Mouse (Mus musculus) embryonic facial prominence, embryonic 15.5 days (tissue): ENCODE data around the gene Plekhs1. TPM values are rescaled to one million over a fixed set of nuclear protein-coding genes. Genes with fewer than 3 reads are reported as not detected.
"Not testable (repeated sequence)": the region's sequence is repeated elsewhere in the genome, so short reads cannot be mapped to it uniquely, and the experiment has no call there.

Experiments
- ATAC-seq: fragments of 200-750 bp; cut with Nextera tagmentation; 2 replicates; pipeline ENCODE4 v1.8.0; 2017; ENCODE audit warnings: low read depth, moderate TSS enrichment; ENCODE audit not compliant: insufficient number of reproducible peaks, low FRiP score, low TSS enrichment
- H3K27ac ChIP-seq: fragments of 300-500 bp; sonication (generic); replicated peaks from 2 replicates; pipeline ENCODE4 v1.5.1; 2015; ENCODE audit warnings: mild to moderate bottlenecking, inconsistent platforms
- H3K27me3 ChIP-seq: fragments of 300-500 bp; sonication (generic); 2 replicates; pipeline ENCODE4 v1.6.1; 2015; ENCODE audit warnings: inconsistent platforms
- H3K36me3 ChIP-seq: fragments of 300-500 bp; sonication (generic); 2 replicates; pipeline ENCODE4 v1.6.1; 2015; ENCODE audit warnings: mild to moderate bottlenecking, inconsistent platforms
- H3K4me1 ChIP-seq: fragments of 300-500 bp; sonication (generic); 2 replicates; pipeline ENCODE4 v1.6.1; 2015; ENCODE audit warnings: inconsistent platforms
- H3K4me2 ChIP-seq: fragments of 300-500 bp; sonication (generic); replicated peaks from 2 replicates; pipeline ENCODE4 v1.6.1; 2015; ENCODE audit warnings: mild to moderate bottlenecking, inconsistent platforms
- H3K4me3 ChIP-seq: fragments of 300-500 bp; sonication (generic); replicated peaks from 2 replicates; pipeline ENCODE4 v1.5.1; 2015; ENCODE audit warnings: mild to moderate bottlenecking, inconsistent platforms
- H3K9ac ChIP-seq: fragments of 300-500 bp; sonication (generic); 2 replicates; pipeline ENCODE4 v1.6.1; 2015; ENCODE audit warnings: inconsistent platforms
- H3K9me3 ChIP-seq: fragments of 300-500 bp; sonication (generic); replicated peaks from 2 replicates; pipeline ENCODE4 v1.6.1; 2016; ENCODE audit warnings: inconsistent platforms
- WGBS: fragments of 180-500 bp; shearing (Covaris S2); methylation state at CpG from one replicate; pipeline ENCODE4 v1.1.7; 2015; 5-methylcytosine and 5-hydroxymethylcytosine counted together
- polyA plus RNA-seq: library from polyadenylated mRNA; unstranded; fragments of >200 nt; fragmentation: Nextera tagmentation; extraction: Ambion mirVana; gene quantifications from 2 replicates; pipeline ENCODE4 v1.2.1, GENCODE M21; 2015

Gene Plekhs1
- polyA plus RNA-seq, 1 experiment from 2014 or later = 1.9 TPM

GRCm38 (mm10) chr19:56484630-56485375, 23.4 kb downstream of the Plekhs1 start:
- 56% methylated on average over 13 of the region's 13 CpGs for WGBS
- no peak for ATAC-seq
- no peaks in the 10 kb centered on the region for H3K9me3 ChIP-seq
- H3K27me3 ChIP-seq = no peaks in the 10 kb centered on the region
- no peaks in the 10 kb centered on the region for H3K36me3 ChIP-seq
- peaks cover 6% of the 10 kb centered on the region; the same call in 1 of the 2 replicates for H3K4me1 ChIP-seq
- H3K4me3 ChIP-seq = no peak overlapping the region
- no peak overlapping the region for H3K4me2 ChIP-seq
- H3K27ac ChIP-seq = no peak overlapping the region
- no peak overlapping the region for H3K9ac ChIP-seq

GRCm38 (mm10) chr19:56485376-56486271, 24.2 kb downstream of the Plekhs1 start:
- Histone ChIP-seq H3K4me1 (peaks cover 6% of the 10 kb centered on the region; the same call in 1 of the 2 replicates), H3K4me2 (no peak overlapping the region), H3K27me3 (no peaks in the 10 kb centered on the region), H3K9ac (no peak overlapping the region), H3K9me3 (no peaks in the 10 kb centered on the region), H3K4me3 (no peak overlapping the region), H3K36me3 (no peaks in the 10 kb centered on the region), H3K27ac (no peak overlapping the region)
- ATAC-seq = no peak
- WGBS = 60% methylated on average over 13 of the region's 13 CpGs

GRCm38 (mm10) chr19:56486926-56487325, 25.5 kb downstream of the Plekhs1 start:
- H3K4me2 ChIP-seq = no peak overlapping the region
- WGBS = 78% methylated on average over 7 of the region's 7 CpGs
- H3K9me3 ChIP-seq = no peaks in the 10 kb centered on the region
- no peak for ATAC-seq
- no peaks in the 10 kb centered on the region for H3K27me3 ChIP-seq
- H3K9ac ChIP-seq = no peak overlapping the region
- H3K4me3 ChIP-seq = no peak overlapping the region
- no peaks in the 10 kb centered on the region for H3K36me3 ChIP-seq
- H3K4me1 ChIP-seq = peaks cover 6% of the 10 kb centered on the region; the same call in 1 of the 2 replicates
- H3K27ac ChIP-seq = no peak overlapping the region

GRCm38 (mm10) chr19:56487339-56487738, 25.9 kb downstream of the Plekhs1 start:
- Histone ChIP-seq H3K36me3 (no peaks in the 10 kb centered on the region), H3K4me1 (peaks cover 6% of the 10 kb centered on the region; the same call in 1 of the 2 replicates), H3K4me3 (no peak overlapping the region), H3K27me3 (no peaks in the 10 kb centered on the region), H3K4me2 (no peak overlapping the region), H3K9ac (no peak overlapping the region), H3K27ac (no peak overlapping the region), H3K9me3 (no peaks in the 10 kb centered on the region)
- ATAC-seq = no peak
- 97% methylated on average over 2 of the region's 2 CpGs for WGBS

GRCm38 (mm10) chr19:56489601-56490000, 28.2 kb downstream of the Plekhs1 start:
- no peak overlapping the region for H3K4me2 ChIP-seq
- no peak overlapping the region for H3K9ac ChIP-seq
- ATAC-seq = no peak
- no peak overlapping the region for H3K27ac ChIP-seq
- no peaks in the 10 kb centered on the region for H3K36me3 ChIP-seq
- no peaks in the 10 kb centered on the region for H3K9me3 ChIP-seq
- no peaks in the 10 kb centered on the region for H3K27me3 ChIP-seq
- H3K4me1 ChIP-seq = peaks cover 6% of the 10 kb centered on the region; the same call in 1 of the 2 replicates
- WGBS = 45% methylated on average over 6 of the region's 6 CpGs
- no peak overlapping the region for H3K4me3 ChIP-seq

GRCm38 (mm10) chr19:56494157-56494556, 32.7 kb downstream of the Plekhs1 start:
- not testable (repeated sequence) for H3K9me3 ChIP-seq, H3K4me2 ChIP-seq, H3K9ac ChIP-seq, H3K36me3 ChIP-seq, H3K27me3 ChIP-seq, H3K4me3 ChIP-seq, ATAC-seq, H3K4me1 ChIP-seq, H3K27ac ChIP-seq
- WGBS = no CpG with 5 or more reads among the region's 2 CpGs

GRCm38 (mm10) chr19:56503069-56503468, 41.6 kb downstream of the Plekhs1 start:
- not testable (repeated sequence) for H3K9ac ChIP-seq, H3K36me3 ChIP-seq, H3K4me2 ChIP-seq, H3K9me3 ChIP-seq, H3K27ac ChIP-seq, H3K4me3 ChIP-seq, ATAC-seq, H3K4me1 ChIP-seq, H3K27me3 ChIP-seq
- no CpG with 5 or more reads among the region's 5 CpGs for whole genome bisulfite sequencing

- H3K9ac ChIP-seq, H3K4me3 ChIP-seq, H3K4me1 ChIP-seq, H3K36me3 ChIP-seq, ATAC-seq, H3K27me3 ChIP-seq, H3K4me2 ChIP-seq, H3K9me3 ChIP-seq, H3K27ac ChIP-seq: not testable (repeated sequence)
- no CpG with 5 or more reads among the region's 5 CpGs for WGBS
Measured at GRCm38 (mm10) chr19:56503525-56503924, 42.1 kb downstream of the Plekhs1 start.

- not testable (repeated sequence) for H3K36me3 ChIP-seq, H3K9ac ChIP-seq, H3K27me3 ChIP-seq, H3K4me1 ChIP-seq, H3K4me3 ChIP-seq, H3K27ac ChIP-seq, H3K9me3 ChIP-seq, ATAC-seq, H3K4me2 ChIP-seq
- no CpG with 5 or more reads among the region's 4 CpGs for WGBS
Measured at GRCm38 (mm10) chr19:56511207-56511606, 49.8 kb downstream of the Plekhs1 start.

- WGBS = no CpG with 5 or more reads among the region's 2 CpGs
- not testable (repeated sequence) for H3K27me3 ChIP-seq, H3K4me2 ChIP-seq, ATAC-seq, H3K27ac ChIP-seq, H3K9me3 ChIP-seq, H3K4me3 ChIP-seq, H3K36me3 ChIP-seq, H3K9ac ChIP-seq, H3K4me1 ChIP-seq
Measured at GRCm38 (mm10) chr19:56513527-56513926, 52.1 kb downstream of the Plekhs1 start.

- H3K27ac ChIP-seq, ATAC-seq, H3K4me1 ChIP-seq, H3K27me3 ChIP-seq, H3K4me3 ChIP-seq, H3K36me3 ChIP-seq, H3K4me2 ChIP-seq, H3K9ac ChIP-seq, H3K9me3 ChIP-seq: not testable (repeated sequence)
- WGBS = no CpG with 5 or more reads among the region's 7 CpGs
Measured at GRCm38 (mm10) chr19:56519408-56519807, 58.0 kb downstream of the Plekhs1 start.
